Mouse (Mus musculus) lung, adult 2 months (tissue): ENCODE results near the gene Eif4enif1.

Experiments
- CTCF ChIP-seq: fragments of 200-500 bp; IDR thresholded peaks from 2 replicates; pipeline ENCODE4 v1.5.1; 2011; ENCODE audit warnings: mild to moderate bottlenecking, low read length, control low read depth; ENCODE audit not compliant: insufficient read depth
- POLR2A ChIP-seq: fragments of 200-500 bp; IDR thresholded peaks from 2 replicates; pipeline ENCODE4 v1.6.1; 2011; ENCODE audit warnings: low read depth, mild to moderate bottlenecking, control low read depth, low read length, borderline replicate concordance; ENCODE audit errors: extremely low read depth

GRCm38 (mm10) chr11:3285940-3286339 lies 83.7 kb downstream of the Eif4enif1 start:
- no peak for TF ChIP-seq CTCF
- TF ChIP-seq POLR2A: no peak
